Mouse (Mus musculus): ENCODE results near the gene Ptn.

- no peak for TF ChIP-seq EP300 (IDR thresholded peaks at IDR 0.05; ENCODE audit: low read depth)
- no peak for TF ChIP-seq CTCF (IDR thresholded peaks at IDR 0.05; ENCODE audit: low read depth)
Measured at GRCm38 (mm10) chr6:36752887-36753286, 57.1 kb downstream of the Ptn start.
